Mouse (Mus musculus) cortical plate, adult 2 months (tissue): Measurements from ENCODE around the gene Ankrd13a.
"Not testable (repeated sequence)": the region's sequence is repeated elsewhere in the genome, so short reads cannot be mapped to it uniquely, and the experiment has no call there.

Experiments
- CTCF ChIP-seq: fragments of 200-500 bp; IDR thresholded peaks from 2 replicates; pipeline ENCODE4 v1.5.1; 2011; ENCODE audit warnings: mild to moderate bottlenecking, control low read depth, low read length; ENCODE audit not compliant: insufficient read depth; ENCODE audit errors: extremely low read depth
- POLR2A ChIP-seq: fragments of 200-500 bp; IDR thresholded peaks from 2 replicates; pipeline ENCODE4 v1.6.1; 2011; ENCODE audit warnings: mild to moderate bottlenecking, low read length, control low read depth; ENCODE audit not compliant: insufficient read depth; ENCODE audit errors: extremely low read depth

GRCm38 (mm10) chr5:114844371-114844770 lies 69.9 kb downstream of the Ankrd13a start:
- TF ChIP-seq CTCF, POLR2A: not testable (repeated sequence)
